Mouse (Mus musculus): Measurements from ENCODE around the gene Olfr769.

GRCm38 (mm10) chr10:129101231-129101630 lies 16.4 kb downstream of the Olfr769 start:
- TF ChIP-seq POLR2A (IDR thresholded peaks at IDR 0.05; ENCODE audit: low read depth, low read length): no peak
- no peak for TF ChIP-seq ZKSCAN1 (IDR thresholded peaks at IDR 0.05; ENCODE audit: borderline replicate concordance, low read depth, low read length)
- TF ChIP-seq CTCF (conservative IDR thresholded peaks at IDR 0.05 in 1 of 2, IDR thresholded peaks at IDR 0.05 in 1 of 2; ENCODE audit: low read depth in 2 of 2, low read length in 2 of 2): no peak
- no peak for TF ChIP-seq JUND (conservative IDR thresholded peaks at IDR 0.05; ENCODE audit: low read depth, low read length)
- no peak for TF ChIP-seq ZMIZ1 (IDR thresholded peaks at IDR 0.05; ENCODE audit: low read depth, low read length)
- no peak for TF ChIP-seq MAX (IDR thresholded peaks at IDR 0.05; ENCODE audit: low read length)
- TF ChIP-seq NELFE (IDR thresholded peaks at IDR 0.05; ENCODE audit: low read depth, low read length): no peak
- TF ChIP-seq EP300 (IDR thresholded peaks at IDR 0.05; ENCODE audit: low read length): no peak
- no peak for TF ChIP-seq MYC (IDR thresholded peaks at IDR 0.05; ENCODE audit: low read depth, low read length)
- TF ChIP-seq IRF4 (IDR thresholded peaks at IDR 0.05; ENCODE audit: low read depth, low read length): no peak
- TF ChIP-seq USF1 (IDR thresholded peaks at IDR 0.05; ENCODE audit: low read depth, low read length): no peak
- no peak for TF ChIP-seq KAT2A (IDR thresholded peaks at IDR 0.05; ENCODE audit: insufficient replicate concordance, low read length)
- TF ChIP-seq MAZ (IDR thresholded peaks at IDR 0.05; ENCODE audit: low read depth, low read length): no peak
- TF ChIP-seq GABPA (IDR thresholded peaks at IDR 0.05; ENCODE audit: insufficient replicate concordance, low read depth, low read length): no peak

Data from CH12.LX (cell line).